Mouse (Mus musculus) spleen, postnatal 4 days (tissue): ENCODE measurements around the gene Olfr887.

Source experiments
- DNase-seq, 2 experiments: peaks; one replicate each; pipeline ENCODE4 v3.0.0; 2022; ENCODE audit warnings: low spot score in 2 of 2

The Olfr887 gene

GRCm38 (mm10) chr9:38083772-38084171, at the start of gene Olfr887:
TSS of gene Olfr887 (plus strand) at chr9:38084072.
- DNase-seq: no peak

DNA sequence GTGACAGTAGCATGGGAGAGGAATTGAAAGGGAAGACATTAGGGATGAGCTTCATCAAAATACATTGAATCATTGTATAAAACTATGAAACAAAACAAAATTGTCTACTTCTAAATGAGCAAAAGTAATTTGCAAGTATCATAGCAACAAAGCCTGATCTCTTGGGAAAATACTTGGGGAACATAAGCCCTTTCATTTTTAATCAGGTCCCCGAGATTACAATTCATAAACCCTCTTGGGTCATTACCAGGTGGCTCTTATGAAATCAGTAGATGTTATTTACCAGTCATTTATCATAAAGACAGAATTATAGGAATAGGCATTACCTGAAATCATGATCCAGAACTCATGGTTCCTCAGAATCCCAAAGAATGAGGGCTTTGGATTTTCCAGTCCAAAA, 37.6 kb upstream of the Olfr887 start, which contains the start of gene Olfr884:
TSS of gene Olfr884 (plus strand) at position 301 of the 400 bp plus-strand sequence.
- DNase-seq: no peak

GRCm38 (mm10) chr9:38061022-38061421, 22.9 kb upstream of the Olfr887 start, which contains the start of gene Olfr885:
TSS of gene Olfr885 (plus strand) at chr9:38061322.
- DNase-seq: no peak

- DNase-seq: no peak
Observed at GRCm38 (mm10) chr9:38107828-38108227, 24.0 kb downstream of the Olfr887 start, which contains the start of gene Olfr888. TSS of gene Olfr888 (plus strand) at chr9:38108128.

- DNase-seq: no peak
Observed at GRCm38 (mm10) chr9:38114898-38115297, 31.0 kb downstream of the Olfr887 start, which contains the start of gene Olfr889. TSS of gene Olfr889 (plus strand) at chr9:38115198.
